Mouse (Mus musculus) brain, embryonic 18.5 days (tissue): Measurements from ENCODE around the gene Fgd4.
A peak's percentile ranks its signal among the peaks of the same experiment; 100 is the strongest.
"Not testable (repeated sequence)": the region's sequence is repeated elsewhere in the genome, so short reads cannot be mapped to it uniquely, and the experiment has no call there.

Experiments used
- DNase-seq: peaks from one replicate; pipeline ENCODE4 v3.0.0-alpha.2; 2012; ENCODE audit warnings: low read depth, low spot score

Gene Fgd4

DNA sequence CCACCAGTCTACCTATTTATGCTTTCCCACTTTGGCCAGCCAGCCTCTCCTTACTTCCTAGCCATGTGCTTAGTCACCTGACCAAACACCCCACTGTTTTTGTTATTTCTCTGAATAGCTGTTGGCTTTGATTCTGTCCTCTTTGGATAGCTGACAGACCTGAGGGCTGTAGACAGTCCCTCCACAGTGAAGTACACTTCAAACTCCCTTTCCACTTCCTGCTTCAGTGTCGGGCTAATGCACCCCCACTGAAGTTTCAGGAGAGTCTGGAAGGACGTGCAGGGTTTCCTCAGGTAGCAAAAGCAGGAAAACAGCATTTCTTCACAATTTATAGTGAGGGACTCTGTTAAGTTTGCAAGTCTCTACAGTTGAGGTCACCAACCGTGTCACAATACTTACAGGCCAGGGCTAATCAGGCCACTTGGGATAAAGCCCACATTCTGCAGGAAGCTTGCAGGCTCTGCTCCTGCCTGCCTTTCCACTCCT is 57.4 kb downstream of the Fgd4 start:
- no peak for DNase-seq

DNA sequence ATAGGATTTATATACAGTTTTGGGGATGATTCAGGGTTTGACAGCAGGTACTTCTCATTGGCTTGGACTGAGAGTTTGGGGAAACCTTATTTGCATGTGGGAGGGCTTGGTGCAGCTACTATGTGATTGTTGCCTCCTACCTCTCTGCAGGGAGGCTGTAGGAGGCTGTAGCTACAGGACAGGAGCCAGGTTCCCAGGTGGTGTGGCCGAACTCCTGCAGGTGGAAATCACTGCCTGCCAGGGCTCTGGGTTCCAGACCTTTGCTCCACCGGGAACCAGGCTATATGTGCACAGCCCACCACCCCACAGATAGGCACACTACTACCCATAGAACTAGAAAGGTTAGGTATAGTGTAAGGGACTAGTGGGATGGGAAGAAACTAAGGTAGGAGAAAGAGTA is 61.0 kb downstream of the Fgd4 start:
- not testable (repeated sequence) for DNase-seq

DNA sequence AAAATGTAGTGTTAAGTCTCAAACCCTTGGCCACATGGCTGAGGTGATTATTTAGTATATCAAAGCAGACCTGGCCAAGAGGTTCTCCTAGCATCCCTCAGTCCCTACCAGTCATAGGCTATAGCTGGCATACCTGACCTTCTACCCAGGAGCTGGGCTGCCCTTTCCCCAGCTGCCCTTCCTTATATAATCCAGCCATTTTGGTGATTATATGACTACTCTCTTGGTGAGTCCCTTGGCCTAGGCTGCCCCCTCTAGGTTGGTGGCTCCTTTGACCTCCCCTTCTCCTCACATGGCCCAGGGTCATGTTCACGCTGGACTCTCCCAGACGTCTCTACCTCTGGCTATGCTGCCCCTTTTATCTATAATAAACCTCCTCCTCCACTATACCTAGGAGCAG is 65.1 kb downstream of the Fgd4 start:
- DNase-seq, result no peak

DNA sequence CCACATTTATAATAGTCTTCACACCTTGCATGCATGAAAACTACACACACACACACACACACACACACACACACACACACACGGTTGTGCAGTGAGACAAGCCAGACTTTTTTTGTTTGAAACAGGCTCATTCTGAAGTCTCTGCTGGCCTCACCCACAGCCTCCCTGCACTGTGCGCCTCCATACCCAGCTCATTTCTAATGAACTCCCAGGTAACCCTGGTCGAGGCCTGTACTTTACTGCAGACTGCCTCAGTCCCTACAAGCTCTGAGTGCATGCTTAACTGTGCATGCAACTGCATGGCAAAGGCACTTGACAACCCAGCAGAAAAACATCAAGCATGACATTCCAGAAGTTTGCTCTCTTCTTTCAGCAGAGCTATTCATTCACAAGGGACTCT is 72.3 kb downstream of the Fgd4 start:
- DNase-seq, result no peak

DNA sequence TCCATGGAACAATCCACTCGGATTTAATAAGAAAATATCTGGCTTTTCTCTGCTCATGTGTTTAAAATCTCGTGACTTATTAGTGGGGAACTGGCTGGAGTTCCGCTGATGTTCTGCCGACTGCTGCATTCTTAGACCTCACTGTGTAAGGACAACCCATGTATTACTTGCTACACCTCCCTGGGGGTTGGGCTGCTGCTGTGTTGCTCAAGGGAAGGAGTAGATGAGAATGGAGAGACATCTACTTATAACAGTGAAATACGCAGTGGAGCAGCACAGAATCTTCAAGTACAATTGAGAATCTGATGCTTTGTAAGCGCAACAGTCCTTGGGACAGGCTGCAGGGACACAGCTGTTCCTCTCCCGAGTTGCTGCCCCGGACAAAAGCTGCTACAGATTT is 73.1 kb downstream of the Fgd4 start:
- DNase-seq, result no peak

DNA sequence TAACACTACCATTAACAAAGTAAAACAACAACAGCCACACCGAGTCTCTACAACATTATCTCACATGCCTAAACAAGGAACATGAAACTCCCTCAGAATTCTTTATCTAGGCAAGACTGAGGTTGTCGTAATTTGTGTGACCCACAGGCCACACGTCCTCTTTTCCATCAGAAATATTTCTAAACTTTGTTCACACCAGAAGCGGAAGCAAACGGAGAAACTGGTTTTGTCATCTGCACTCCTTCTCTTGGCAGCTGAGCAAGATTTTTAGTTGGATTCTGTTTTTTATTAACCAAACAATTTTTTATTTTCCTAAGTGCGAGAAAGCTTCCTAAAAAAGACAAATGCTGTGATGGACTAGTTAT is 73.6 kb downstream of the Fgd4 start:
- DNase-seq, result no peak

DNA sequence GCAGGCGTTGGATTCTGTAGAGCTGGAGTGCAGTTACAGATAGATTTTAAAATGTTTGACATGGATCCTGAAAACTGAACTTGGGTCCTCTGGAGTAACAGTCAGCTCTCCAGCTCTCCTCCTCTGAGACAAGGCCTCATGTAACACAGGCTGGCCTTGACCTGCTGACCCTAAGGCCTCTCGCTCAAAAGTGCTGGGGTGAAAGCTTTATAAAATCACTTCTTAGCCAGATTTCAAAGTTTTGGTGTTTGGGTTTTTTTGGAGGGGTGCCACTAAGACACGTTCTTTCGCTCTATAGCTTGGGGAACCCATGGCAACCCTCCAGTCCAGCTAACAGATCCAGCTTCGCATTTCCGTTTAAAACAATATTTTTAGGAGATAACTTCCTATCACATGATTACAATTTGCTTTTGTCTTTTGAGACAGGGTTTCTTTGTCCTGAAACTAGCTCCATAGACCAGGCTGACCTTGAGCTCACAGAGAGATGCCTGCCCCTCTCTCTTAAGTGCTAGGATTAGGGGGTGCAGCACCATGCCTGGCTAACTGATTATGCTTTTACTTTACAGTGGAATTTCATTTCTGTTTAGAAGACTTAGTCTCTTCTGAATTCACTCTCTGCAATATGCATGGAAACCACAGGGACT is 74.1 kb downstream of the Fgd4 start:
- DNase-seq, result no peak

DNA sequence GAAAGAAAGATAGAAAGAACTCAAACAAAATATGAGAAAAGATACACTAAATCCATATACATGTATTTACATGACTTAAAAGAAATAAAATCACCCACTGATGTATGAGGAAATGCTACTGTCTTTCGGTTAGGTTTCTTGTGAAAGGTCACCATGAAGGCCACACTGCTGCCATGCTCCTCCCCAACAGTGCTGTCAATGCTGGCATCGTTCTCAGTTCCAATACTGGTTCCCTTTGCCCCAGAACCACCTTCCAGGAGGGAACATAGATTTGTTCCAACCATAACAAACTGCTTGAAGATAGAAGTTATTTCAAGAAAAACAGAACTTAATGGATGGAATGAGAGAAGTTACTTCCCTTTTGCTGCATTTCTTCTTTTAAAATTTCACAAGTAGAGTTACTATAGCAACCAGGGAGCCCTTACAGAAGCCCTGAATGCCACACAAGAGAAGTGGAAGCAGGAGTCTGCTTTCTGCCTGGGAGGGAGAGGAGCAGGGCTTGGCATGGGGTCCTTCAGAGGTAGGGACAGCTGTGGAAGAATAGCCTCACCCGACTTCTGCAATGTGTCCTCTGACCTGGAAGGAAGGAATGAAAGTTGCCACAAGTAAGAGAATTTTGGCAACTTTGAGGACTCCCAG is 75.0 kb downstream of the Fgd4 start:
- no peak for DNase-seq

DNA sequence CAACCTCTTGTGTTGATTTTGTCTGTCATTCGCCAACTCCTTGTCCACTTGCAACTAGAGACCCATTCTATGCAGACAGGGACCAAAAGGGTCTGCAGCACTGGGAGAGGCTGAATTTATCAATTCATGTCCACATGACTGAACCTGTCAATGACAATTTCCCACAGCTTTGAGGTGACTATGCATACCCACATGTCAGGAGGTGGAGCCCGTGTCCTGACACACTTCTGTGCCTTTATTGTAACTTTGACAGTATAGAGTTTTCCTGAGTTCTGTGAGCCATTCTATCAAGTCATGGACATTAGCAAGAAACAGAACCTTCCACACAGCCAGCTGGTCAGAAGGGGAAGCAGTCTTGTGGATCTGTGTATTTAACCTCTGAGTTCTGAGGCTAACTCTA is 76.7 kb downstream of the Fgd4 start:
- no peak for DNase-seq

DNA sequence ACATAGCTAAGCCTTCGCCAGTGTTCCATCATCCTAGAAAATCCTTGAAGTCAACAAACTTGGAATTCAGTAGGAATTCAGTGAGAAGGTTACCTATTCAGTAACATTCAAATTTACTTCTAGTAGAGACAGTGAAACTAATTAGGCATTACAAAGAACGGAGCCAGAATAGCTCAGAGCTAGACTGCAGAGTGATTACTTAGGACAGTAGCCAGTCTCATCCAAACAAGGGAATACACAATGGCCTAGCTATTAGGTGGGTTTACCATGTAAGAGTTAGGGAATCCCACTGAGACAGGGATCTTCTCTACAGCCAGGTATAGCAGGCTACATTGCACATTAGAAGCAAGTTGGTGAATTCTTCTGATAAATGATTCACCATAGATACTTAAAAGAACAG is 77.5 kb downstream of the Fgd4 start:
- not testable (repeated sequence) for DNase-seq

DNA sequence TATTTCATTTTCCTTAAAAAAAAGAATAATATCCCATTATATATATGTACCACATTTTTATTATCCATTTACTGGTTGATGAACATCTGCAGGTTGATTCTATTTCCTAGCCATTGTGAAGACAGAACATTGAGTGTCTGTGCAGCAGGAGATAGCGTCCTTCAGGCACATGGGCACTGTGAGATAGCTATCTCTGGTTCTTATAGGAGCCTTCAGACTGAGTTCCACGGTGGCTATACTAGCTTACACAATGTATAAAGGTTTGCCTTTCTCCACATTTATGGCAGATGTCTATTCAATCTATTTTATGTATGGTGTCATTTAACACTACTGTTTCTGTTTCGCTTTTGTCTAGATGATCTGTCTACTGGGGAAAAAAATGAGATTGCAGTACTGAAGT is 98.9 kb downstream of the Fgd4 start:
- DNase-seq, result no peak

DNA sequence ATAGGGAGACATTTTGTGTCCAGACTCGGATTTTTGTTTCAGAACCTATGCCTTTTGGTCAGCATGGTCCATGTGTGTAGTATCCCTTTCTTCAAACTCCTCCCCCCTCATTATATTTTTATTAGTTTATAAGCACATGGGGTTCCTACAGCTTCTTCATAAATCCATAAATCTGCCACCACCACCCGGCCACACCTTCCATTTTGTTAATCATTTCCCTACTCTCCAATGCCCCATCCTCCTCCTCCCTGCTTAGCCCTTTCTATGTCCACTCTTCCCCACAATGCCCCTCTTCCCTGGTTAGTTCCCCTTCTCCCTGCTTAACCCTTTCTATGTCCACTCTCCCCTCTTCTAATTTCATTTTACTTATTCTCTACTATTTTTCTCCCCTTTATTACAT is 99.4 kb downstream of the Fgd4 start:
- no peak for DNase-seq

DNA sequence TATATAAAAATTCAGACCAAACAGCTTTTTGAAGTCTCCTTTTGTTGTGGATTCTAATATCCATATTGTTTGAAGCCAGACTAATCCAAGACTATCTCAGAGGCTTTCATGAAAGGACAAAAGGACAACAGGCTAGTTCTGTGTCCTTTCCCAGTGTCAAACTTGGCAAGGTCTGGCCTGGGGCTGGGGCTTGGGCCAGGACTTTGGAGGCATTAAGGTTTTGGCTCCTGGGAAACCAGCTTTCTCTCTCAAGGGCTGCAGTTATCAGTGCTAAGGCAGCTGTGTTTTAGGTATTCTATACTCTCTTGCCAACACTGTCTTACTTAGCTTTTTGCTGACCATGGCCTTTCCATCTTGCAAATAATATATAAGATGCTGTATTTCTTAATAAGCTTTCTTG is 101.6 kb downstream of the Fgd4 start:
- DNase-seq, result peak; percentile 3

DNA sequence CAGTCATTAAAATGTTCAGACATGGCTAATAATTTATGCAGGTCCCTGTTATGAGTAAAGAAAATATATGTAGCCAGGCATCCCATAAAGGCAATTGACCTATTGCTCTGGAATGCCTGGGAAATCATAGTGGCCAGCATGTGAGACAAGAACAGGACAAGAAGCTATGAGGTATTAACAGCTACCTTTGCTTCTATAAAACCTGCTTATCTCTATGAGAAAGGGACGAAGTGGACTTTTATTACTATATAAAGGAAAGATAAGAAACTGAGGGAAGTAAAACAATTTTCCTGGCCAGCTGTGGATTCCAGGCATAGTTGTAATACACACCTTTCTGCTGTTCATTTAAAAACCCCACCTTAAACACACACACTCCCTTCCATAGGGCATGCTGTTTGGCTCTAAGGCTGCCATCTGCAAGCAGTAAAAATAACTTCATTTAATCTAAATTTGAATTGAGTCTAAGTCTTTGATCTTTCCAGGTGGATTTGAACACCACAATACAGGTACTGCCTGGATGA is 114.8 kb downstream of the Fgd4 start:
- no peak for DNase-seq

DNA sequence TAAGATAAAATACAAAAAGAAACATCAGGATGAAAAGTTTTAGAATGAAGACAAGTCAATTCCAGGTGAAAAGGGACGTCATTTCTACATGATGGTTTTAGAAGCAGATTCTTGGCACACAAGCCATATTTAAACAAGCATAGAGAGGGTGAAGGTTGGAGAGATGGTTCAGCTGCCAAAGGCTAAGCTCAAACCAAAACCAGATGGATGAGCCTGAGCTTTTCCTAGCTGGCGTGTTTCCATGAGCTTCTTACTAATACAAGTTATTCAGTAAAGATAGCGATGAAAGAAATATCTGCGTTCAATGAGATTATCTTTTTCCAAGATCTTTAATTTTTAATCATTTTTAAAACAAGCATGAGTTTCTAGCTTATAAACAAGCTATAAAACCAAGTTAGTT is 115.7 kb downstream of the Fgd4 start:
- DNase-seq, result no peak

DNA sequence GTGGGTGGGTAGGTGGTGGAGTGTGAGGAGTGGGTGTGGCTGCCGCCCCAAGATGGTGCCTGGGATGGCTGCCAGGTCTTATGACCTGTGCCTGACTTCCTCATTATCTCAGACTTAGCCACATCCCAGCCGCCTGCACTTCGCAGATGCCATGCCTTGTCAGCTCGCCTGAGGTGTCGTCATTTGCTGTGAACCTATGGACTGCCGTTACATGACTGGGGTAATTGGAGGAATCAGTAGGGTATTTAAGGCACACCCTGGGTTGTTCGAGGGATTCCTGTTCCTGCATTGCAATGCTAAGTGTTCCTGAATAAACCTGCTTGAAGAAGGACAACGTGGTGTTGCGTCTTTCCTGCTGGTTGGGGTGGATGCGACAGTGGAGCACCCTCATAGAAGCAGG is 126.9 kb downstream of the Fgd4 start:
- DNase-seq, result not testable (repeated sequence)

DNA sequence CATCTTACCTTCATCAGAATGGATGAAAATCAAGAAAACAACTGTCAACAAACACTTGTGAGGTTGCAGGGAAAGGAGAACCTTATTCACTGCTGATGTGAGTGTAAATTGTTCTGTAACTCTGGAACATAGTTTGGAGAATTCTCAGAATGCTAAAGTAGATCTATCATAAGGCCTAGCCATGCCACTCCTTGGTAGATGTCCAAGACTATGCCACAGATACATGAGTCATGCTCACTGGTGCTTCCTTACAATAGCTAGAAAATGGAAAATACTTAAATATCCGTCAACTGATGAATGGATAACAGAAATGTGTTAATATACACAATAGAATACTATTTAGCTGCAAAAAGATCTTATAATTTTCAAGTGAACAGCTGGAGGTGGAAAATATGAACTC is 150.3 kb downstream of the Fgd4 start:
- DNase-seq, result no peak

DNA sequence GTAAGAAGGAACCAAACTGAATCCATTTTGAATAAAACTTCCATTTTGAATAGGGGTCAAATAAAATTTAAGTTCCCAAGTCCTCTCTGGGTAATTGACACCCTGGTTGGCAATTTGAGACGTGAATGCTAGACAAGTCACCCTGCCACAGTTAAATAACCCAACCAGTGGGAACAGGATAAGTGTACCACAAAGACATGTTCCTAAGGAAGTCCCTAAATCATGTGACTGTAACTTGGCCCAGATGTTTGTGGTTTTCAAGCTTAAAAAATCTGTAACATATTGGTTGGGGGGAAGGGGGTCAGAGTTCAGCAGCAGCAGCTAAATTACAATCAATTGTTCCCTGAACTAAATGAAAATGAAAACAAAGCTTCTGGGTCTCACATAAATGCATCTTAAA is 161.9 kb downstream of the Fgd4 start:
- DNase-seq, result no peak

DNA sequence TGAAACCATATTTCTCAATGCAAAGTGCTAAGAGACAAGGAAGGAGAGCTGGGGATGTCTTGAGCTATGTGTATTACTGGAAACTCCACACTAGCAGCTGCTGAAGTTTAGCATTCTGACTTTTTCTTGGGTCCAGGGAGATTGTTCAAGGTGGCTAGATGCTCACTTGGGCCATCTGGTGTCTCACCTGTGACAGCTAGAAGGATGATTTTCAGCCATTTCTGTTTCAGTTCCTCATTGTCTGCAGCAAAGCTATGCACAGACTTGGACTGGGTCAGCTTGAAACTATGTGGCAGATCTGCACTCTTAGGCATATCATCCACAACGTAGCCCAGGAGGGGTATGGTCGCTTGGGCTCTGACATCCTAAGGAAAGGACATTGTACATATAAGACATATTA is 177.9 kb downstream of the Fgd4 start:
- no peak for DNase-seq

DNA sequence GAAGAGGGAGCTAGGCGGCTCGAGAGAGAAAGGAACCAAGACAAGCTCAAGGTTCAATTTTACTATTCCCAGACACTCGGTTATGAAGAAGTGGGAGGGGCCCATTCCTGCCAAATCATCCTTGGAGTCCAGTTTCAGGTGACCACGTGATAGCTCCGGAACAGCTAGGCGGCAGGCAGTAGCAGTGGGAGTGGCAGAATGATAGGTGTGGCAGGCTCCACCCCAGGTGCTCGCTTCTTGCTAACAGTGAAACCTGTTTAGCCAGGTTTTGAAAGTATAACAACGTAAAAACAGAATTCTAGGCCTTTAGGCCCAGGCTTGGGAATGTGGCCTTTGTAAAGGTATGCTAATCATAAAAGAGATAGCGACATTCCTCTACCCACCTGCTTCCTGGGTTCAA is 233.1 kb downstream of the Fgd4 start:
- DNase-seq, result not testable (repeated sequence)
